Mouse (Mus musculus) c-Kit-positive CD71-positive TER-119-positive erythroid progenitor cells, embryonic 14.5 days (primary cell): ENCODE measurements around the gene Faf1.

Source experiments
- DNase-seq: peaks from one replicate; pipeline ENCODE4 v3.0.0-alpha.2; 2013; ENCODE audit warnings: low spot score

The Faf1 gene

DNA sequence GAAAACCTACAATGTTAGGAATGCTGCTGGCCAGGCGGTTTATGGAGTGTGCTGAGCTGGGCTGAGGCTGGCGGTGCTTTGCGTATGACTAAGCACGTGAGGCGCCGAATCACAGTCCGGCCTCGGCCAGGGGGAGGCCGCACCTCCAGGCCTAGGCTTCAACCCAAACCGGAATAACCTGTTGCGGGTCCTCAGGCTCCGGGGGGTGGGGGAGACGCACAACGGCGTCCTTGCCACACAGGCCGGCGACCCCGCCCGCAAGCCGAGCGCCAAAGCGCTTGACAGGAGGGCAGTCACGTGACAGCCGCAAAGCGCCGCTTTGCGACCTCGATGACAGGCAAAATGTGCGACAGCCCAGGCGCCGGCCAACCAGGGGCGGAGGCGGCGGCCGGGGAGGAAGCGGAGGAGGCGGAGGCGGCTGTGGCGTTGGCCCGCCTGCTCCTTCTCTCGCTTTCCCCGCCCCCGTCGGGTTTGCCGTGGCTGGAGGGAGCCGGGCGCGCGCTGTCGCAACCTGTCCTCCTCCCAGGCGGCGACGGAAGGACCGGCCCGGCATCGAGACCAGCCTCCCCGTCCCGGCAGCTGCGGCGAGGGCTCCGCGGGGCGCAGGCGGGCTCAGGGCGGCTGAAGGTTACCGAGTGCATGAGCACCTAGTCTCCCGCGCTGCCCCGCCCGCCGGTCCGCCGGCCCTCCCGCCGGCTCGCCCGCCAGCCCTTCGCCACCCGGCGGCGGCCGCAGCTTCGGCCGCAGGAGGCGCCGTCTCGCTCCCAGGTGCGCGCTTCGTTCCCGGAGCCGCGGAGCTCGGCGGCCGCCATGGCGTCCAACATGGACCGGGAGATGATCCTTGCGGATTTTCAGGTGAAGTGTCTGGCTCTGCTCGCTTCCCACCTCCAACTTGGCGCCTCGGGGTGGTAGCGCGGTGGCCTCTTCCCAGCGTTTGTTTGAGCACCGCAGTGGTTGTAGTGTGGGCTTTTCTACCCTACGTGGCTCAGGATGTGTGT, at the start of gene Faf1:
TSS of gene Faf1 (plus strand) at position 371 of the 998 bp plus-strand sequence.
- peak; percentile 95 for DNase-seq

DNA sequence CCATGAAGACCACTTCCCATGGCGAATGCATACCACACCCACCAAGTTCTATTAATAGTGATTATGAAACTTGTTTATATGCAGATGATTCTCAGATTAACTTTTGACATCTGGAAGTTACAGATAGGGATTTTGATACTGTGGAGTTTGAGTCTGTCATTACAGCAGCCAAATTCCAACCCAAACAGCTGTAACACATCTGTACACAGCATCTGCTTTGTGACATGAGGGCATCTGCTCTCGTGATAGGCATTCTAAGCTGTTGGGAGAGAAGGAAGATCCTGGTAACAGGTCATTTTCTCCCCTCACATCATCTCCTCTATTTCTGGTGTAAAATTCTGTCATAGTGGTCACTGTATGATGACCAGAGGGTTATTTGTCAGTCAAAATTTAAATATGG, 46.2 kb upstream of the Faf1 start:
- DNase-seq: no peak

DNA sequence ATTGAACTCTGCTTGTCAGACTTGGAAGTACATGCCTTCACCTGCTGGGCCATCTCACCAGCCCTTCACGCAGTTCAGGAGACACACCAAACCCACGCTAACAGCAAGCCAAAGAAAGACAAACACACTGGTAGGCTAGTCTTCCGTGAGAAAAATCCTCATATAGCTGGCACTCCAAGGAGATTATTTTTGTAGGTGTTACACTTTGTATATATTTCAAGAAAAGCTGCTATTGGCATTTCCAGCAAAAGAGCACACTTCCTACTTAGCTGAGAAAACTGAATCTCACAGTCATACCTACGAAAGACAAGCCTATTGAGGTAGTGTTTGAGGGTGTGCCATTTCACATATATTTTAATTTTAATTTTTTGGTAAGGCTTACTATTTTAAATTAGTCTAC, 45.4 kb upstream of the Faf1 start:
- DNase-seq: no peak

DNA sequence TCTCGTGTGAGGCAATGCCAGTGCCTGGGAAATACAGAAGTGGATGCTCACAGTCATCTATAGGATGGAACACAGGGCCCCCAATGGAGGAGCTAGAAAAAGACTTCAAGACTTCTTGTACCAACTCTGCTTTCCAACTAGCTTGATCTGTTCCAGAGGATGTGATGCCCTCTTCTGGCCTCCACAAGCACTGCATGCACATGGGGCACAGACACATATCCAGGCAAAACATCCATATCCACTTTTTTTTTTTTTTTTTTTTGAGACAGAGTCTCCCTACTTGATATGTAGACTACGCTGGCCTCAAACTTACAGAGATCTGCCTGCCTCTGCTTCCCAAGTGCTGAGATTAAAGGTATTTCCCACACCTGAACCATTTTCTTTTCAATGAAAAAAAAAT, 41.4 kb upstream of the Faf1 start:
- DNase-seq: no peak

DNA sequence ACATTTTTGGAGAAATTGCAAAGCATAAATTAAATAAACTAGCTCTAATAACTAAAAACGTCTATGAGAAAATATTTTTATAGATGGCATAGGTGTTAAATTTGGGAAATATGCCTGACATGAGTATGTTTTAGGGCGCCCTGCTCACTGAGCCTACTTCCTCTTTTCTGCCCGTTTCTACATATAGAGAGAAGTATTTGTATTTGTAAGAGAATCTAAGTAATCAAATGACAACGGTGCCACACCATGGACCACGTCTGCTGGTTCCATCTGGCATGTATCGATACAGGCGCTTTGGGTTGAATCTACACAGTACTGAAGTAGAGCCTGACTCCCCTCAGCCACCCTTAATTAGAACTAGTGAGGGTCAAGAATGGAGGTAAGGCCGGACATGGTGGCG, 37.0 kb upstream of the Faf1 start:
- DNase-seq: no peak

DNA sequence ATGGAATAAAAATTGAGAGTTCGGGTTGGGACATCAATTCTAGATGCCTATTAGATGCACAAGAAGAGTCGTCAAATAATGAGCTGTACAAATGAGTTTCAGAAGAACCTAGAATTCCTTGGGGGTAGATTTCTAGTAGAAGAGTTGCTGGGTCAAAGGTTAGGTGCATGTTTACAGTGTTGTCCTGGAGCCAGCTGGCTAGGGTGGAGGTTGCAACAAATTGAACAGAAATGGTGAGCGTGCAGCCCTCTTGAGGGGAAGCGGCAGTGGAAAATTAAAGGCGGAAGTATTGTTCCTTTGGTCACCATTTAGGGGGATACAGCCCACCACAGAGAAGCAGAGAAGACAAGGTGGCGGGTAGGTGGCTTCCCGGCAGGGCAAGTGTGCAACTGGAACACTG, 36.2 kb upstream of the Faf1 start:
- no peak for DNase-seq

DNA sequence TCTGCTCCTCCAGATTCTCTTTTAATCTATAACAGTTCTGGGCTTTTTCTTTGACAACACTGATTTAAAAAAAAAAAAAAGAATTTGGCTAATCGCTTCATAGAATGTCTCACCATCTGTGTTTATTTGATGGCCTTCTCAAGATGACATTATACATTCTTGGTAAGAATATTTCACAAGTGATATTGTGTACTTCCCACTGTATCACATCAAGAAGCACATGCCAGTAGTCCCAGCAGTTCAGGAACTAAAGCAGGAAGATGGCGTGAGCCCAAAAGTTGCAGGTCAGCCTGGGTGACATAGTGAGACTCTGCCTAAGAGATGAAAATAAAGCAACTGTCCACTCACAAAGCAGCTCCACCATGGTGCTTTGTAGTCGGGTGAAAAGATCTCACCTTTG, 34.9 kb upstream of the Faf1 start:
- DNase-seq: no peak

DNA sequence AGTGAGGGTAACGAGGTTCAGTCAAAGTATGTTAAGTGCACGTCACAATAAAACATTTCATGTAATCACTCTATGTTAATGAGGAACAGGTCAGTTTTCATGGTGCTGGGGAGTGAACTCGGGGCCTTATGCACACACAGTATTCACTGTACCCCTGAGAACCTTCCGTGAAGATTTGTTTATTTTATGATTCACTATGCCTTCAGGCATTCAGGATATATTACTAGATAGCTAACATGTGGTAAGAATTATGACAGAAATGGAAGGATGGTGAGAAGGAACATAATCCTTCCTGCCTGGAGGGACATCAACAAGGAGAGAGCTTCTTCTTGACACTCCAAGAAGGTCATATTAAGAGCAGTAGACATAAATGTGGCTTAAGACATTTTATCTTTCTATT, 29.1 kb upstream of the Faf1 start:
- no peak for DNase-seq

DNA sequence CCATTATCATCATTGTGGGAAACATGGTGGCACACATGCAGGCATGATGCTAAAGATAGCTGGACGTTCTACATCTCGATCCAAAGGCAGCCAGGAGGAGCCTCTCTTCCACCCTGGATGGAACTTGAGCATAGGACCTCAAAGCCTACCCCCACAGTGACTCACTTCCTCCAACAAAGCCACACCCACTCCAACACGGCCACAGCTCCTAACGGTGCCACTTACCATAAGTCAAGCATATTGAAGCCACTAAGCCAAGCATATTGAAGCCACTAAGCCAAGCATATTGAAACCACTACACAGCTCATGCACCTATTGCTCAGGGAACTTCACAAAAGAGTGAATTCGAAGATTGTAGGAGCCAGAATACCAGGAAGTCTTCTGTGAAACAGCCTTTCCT, 27.1 kb upstream of the Faf1 start:
- DNase-seq: no peak

DNA sequence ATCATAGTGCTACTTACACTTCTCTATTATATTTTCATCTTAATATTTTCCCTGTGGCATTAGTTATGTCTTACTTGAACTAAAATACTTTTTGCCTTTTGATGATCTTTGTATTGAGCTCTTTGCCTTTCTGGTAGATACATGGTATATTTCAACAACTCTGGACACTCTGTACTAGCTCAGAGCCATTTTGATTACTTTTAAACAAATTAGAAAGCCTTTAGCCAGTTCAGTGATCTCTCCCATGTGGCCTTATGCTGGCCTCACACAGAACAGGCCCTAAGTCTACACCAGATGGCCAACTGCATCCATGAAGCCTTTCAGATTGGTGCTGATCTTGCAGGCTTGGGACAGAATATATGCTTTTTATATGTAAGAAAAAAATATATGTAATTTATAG, 23.1 kb upstream of the Faf1 start:
- no peak for DNase-seq

DNA sequence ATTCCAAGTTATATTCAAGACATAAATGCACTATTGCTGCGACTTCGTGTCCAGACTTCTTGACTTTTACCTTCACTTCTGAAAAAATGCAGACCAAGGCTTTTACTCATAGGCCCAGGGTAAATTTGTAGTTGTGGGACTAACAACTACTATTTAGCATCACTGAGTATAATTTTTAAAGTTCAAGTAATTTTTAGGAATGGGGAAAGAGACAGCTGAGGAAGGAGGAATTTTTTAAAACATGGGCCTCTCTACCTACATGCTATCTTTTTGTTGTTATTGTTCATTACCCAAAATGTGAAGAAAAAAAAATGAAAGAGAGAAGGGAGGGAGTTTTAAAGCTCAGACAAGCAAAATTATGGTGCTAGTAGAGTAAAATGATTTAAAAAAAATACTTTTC, 21.7 kb upstream of the Faf1 start:
- no peak for DNase-seq

DNA sequence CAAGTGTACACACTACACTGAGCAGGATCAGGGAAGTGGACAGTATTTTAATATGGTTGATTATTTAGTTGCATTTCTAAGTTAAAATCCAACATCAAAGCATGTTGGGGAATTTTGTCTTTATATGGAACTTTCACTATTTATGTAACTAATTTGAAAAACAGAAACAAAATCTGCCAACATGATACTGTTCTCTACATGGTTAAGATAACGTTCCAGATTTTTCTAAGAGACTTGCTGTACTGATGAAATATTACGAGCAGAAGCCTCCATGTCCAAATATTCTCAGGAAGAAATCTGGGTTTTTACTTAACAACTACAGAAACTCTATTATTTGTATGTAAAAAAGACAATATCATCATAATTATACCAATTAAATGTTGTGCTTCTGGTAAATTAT, 20.6 kb upstream of the Faf1 start:
- no peak for DNase-seq

DNA sequence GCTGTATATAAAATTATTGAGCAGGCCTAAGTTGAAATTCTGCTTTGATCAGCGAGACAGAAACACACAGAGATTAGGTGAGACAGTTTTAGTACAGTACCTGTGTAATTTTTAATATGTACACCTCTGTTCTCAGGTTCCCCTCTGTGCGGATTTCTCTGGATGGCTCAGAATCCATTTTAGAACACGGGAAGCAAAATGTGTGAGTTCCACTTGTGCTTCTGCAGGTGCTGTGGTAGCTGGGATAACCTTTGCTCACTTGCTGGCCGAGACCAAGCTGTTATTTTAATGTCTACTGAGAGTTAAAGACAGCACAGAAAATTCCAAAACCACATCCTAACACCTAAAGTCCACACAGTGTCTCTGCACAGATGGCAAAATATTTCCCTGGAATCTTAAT, 20.1 kb upstream of the Faf1 start:
- no peak for DNase-seq

DNA sequence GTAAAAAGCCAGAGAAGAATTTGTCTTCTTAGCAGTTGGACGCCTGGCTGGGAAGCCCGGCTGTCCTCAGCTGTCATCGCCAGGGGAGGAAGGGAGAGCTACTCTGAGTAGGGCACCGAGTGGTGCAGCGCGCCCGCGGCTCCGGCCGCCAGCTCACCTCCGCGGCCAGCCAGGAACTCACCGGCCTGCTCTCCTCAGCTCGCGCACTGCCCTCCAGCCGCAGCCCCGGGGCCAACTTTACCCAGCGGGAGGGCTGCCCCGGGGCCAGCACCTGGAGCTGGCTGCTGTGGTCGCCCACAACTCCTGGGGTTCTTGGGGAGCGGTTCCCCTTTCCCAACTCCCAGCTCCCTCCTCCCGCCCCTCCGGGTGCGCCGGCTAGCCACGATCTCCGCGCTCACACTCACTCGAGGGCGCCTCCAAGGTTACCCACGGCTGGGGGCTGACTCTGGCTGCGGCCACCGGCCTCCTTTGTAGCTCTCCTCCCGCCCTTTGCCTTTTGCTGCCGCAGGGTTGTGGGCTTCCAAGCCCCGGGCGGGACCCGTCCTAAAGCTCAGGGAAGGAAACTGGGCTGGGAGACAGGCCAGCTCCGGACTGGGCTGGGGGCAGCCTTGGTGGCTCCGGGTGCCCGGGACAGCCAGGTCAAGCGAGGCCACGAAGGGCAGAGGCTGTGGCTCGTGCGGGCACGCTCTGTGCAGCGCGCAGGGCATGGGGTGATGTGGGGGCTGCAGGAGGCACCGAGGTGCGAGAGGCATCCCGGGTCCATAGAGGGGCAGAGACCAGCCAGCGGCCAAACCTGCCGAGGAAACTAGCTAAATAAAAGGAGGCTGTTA, 19.2 kb upstream of the Faf1 start:
- DNase-seq: no peak

DNA sequence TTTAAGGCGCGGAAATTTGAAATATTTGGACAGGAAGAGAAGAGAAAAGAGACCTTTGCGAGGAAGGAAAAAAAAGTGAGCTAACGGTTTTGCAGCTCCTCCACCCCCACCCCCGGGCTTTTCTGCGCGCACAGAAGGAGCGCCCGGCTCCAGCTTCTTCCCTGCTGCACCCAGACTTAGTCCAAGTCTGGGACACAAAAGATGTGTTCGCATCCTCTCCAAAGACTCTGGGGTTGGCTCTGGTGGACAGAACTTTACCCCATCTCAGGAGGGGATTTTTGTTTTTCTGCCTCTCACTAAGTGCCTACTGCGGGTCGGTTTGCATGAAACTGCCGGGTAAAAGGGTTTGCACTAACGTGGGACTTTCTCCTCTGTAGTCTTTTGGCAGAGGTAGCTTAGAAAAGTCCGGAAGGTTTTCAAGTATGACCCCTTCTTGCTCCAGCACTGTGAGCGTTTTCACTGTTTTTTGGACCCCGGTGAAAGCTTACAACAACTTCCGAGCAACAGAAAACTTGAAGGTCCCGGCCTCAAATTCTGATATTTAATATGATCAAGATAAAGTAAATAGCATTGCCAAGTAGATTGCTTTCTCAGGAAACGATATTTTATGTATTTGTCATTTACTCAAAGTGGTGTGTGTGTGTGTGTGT, 18.4 kb upstream of the Faf1 start:
- DNase-seq: no peak

DNA sequence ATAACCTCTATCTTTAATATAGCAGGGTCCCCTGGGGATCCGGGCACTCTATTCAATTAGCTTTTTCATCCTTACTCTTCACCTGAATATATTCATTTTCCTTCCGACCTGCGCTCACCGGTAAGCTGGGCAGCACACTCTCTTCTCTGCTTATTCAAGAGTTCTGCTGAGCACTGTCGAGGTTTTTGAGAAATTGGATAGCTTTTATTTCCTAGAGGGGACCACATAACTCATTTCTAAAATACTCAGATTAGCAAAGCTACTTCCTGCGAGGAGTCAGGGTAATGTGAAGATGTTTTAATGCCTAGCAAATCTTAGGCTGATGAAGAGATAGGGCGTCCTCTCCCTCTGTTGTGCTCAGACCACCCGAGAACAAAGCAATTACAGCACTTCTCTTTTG, 17.6 kb upstream of the Faf1 start:
- DNase-seq: no peak

DNA sequence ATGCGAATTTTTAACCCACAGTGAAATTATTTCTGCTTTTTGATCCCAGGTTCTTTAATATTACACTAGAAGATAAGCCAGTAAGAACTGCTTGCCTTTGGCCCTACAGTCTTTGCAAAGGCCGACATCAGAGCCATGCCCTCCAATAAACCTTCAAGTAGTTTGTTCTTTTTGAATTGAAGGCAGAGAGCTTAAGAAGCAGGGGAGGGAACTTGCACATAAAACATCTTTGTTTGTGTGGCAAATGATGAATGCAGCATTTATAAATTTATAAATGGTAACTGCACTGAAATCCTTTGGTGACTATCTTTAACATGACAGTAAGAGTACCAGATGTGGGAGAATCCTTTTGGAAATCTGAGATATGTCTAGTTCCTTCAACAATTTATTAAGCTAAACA, 16.8 kb upstream of the Faf1 start:
- DNase-seq: no peak

DNA sequence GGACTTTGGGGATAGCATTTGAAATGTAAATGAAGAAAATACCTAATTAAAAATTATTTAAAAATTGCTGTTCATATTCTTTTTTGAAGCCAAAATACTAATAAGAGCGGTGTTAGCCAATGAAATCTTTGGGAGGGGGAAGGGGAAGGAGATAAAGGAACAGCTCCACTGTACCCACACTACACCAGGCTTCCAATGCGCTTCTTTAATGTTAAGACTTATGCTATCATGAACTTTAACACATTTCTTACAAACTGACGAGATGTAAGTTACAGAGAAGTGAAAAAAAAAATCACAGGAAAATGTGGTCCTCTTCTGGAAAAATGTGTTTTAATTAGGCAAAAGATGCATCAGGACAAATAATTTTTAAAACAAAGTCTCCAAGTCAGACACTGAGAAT, 15.8 kb upstream of the Faf1 start:
- DNase-seq: no peak

DNA sequence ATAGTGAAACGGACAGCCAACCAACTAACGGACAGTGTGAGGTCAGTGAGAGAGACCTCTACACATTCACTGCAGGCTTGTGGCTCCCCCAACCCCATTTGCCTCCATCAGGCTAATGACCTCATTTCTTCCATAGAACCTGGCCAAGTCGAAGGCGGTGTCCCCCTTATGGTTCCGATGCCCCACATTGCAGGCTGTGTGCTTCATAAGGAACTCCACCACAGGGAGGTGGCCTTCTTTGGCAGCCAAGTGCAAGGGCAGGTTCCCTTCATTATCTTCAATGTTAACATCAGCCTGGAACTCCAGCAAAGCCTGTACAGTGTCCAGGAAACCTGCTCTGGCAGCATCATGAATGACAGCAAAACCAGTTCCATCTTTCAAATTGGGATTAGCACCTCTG, 15.2 kb upstream of the Faf1 start:
- DNase-seq: no peak

DNA sequence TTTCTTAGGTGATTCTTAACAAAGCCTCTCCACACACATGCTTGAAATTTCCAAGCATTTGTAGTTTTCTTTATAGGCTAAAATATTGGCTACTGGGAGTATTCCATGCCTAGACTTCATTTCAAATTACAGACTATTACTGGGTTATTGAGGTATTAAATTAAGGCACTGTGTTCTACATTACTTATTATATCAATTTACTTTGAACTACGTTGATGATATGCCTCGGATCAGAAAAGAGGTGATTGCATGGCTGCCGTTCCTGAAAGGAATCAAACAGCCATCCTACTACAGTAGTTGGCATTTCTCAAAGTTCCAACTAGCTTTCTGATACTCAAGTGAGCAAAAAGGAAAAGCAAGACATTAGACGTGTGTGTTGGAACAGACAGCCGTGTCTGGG, 14.1 kb upstream of the Faf1 start:
- no peak for DNase-seq

DNA sequence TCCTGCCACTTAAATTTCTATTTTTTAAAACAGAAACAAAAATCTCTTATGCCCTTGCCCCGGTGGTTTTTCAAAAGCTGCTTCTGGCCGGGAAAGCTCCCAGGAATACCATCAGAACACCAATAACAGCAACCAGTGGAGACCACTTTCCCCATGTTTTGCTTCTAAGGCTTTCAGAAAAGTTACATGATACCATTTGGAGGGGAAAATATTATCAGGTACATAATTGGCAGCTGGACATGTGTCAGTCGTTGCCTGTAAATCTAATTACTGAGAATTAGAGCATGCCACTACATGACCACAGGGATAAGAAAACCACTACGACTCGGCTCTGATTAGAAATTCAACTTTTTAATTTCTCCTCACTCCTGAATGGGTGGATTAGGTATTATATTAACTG, 12.3 kb upstream of the Faf1 start:
- no peak for DNase-seq

DNA sequence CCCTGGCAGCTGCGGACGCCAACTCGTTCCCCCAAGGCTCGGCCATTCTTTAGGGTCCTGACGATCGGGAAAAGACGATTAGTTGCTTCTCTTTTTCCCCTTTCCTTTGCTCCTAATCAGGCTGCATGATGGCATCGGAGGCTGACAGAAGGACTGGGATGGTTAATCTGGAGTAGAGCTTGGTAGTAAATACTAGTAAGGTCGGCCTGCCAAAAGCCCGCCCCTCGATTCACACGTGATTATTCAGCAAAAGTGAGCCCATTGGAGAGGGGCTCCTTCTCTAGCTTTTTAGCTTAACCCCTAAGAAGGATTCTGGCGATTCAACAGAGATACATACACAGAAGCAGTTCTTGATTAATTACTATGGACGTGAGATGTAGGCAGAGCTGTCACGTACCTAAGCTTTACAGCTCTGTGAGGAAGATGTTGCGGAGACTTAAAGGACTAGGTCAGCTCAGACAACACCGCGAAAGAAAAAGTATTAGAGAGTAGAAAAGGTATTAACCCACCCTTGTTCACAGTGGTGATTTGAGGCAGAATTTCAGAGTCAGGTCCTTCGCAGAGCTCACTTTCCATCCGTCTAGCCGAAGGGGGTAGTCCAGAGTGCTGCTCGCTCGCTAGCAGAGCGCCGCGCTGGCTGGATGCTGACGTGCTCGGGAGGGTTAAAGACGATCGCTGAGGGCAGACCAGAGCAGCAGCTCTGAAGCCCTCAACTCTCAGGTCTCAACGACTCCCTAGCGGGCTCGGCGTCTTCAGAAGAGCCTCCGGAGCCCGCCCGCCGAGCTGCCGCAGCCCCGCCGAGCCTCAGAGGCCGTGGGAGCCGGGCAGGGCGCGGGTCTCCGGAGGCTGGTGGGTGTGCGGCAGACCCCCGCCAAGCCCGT, 11.0 kb upstream of the Faf1 start:
- peak; percentile 64 for DNase-seq
